Mouse (Mus musculus) adrenal gland, postnatal 36 days (tissue): ENCODE results near the gene Rpp38. TPM values are rescaled to one million over a fixed set of nuclear protein-coding genes. Genes with fewer than 3 reads are reported as not detected.

Experiments
- DNase-seq, 2 experiments: peaks; one replicate each; pipeline ENCODE4 v3.0.0; 2021; ENCODE audit warnings: mixed read lengths in 1 of 2
- total RNA-seq, 2 experiments: library from RNA; stranded (reverse); gene quantifications; 2 replicates each; pipeline ENCODE4 v1.2.3; 2021

Gene Rpp38
- total RNA-seq, 2 experiments from 2014 or later, result 13.3 to 16.9 TPM

GRCm38 (mm10) chr2:3286243-3286642 is 46.2 kb downstream of the Rpp38 start:
- DNase-seq, result no peak

DNA sequence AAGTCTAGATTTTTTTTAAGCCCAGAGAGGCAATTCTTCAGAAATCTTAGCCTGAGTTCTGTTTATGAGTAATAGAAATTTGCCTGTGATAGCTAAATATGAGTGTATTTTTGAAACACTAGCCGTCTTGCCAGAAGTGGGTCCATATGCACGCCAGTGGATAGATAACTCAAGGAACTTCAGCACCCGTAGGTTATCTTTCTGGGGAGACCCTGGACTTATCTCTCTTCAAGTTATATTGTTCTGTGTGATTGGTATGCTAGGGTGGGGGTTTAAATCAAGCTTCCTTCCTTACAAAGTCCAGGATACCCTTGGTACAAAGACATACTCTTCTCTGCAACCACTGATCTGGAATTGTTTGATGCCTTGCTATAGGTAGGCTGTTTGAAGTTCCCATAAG is 46.7 kb downstream of the Rpp38 start:
- DNase-seq, result no peak

DNA sequence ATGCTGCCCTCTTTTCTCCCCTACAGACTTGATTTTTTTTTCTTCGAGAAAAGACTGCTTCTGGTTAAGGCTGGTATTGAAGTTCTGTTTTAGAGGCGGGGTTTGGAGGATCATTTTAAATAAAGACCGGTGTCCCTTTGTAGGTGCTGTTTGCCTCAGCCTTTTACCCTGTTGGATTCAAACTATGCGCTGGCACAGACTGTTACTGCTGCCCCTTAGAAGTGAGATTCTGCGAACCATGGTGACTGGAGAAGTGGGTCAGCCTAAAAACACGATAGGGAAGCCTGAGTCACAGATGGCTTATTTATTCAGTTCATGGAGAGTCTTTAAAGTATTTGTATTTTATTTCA is 47.3 kb downstream of the Rpp38 start:
- DNase-seq, result peak; percentile 19 to 33

DNA sequence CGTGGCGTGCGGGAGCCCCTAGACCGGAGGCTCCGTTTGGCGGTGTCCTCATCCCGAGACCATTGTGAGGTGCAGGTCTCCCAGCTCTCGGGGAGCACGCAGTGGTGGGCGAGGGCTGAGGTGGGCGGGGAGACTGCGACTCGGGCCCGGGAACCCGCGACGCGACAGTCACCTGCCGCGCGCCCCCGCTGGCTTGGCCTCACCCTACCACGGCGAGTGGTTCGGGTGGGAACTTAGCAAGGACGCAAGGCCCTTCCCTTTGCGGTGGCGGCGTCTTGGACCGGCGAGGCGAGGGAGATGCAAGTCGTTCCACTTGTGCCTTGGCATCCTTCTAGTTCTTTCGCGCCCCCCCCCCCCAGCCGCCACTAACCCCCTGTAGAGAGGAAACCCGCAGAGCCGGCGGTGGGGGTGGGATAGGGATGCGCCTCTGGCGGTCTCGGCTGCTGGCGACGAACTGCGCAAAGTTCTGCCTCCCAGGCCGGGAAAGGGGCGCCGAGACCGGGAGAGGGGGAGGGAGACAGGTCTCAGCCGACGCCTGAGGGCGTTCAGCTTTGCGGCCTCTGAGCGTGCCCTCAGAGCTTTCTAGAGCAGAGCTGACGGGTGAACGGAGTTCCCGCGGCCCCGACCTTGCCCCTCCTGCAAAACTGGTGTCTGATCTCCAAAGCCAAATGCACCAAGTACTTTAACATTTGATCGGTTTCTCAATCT is 47.8 kb downstream of the Rpp38 start:
- peak; percentile 61 to 68 for DNase-seq

DNA sequence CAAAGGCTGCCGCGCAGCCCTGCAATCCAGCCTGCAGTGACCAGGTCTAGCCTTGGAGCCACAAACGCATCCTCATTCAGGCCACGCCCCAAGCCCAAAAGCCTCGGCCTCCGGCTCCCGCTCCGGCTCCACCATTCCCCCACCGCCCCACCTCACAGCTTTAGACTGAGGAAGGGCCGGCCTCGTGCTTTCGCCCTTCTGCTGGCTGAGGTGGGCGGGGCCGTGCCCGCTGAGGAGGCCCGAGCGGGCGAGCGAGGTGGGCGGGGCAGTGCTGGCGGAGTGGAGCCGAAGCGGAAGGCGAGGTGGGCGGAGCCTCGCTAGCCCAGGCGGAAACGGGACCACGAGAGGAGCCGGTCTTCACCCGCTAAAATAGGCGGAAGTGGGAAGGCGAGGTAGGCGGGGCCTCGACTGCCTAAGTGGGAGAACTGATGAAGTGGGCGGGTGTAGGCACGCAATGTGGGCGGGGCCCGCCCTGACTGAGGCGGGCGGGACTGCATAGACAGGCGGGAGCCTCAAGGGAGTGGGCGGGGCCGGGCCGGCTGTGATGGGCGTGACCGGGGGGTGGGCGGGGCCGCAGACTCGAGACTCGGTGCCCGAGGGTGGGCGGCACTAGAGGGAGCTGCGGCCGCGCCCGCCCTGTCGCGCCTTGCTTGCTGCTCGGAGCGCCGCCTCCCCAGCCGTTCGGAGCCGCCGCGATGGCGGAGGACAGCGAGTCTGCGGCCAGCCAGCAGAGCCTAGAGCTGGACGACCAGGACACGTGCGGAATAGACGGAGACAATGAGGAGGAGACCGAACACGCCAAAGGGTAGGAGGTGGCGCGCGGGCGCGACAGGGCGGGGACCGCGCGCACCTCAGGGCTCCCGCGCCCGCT is 48.6 kb downstream of the Rpp38 start, which contains the start of gene Nmt2:
Gene Nmt2 (plus strand): TSS at position 611 of the 871 bp plus-strand sequence.
- DNase-seq, result peak; percentile 100

DNA sequence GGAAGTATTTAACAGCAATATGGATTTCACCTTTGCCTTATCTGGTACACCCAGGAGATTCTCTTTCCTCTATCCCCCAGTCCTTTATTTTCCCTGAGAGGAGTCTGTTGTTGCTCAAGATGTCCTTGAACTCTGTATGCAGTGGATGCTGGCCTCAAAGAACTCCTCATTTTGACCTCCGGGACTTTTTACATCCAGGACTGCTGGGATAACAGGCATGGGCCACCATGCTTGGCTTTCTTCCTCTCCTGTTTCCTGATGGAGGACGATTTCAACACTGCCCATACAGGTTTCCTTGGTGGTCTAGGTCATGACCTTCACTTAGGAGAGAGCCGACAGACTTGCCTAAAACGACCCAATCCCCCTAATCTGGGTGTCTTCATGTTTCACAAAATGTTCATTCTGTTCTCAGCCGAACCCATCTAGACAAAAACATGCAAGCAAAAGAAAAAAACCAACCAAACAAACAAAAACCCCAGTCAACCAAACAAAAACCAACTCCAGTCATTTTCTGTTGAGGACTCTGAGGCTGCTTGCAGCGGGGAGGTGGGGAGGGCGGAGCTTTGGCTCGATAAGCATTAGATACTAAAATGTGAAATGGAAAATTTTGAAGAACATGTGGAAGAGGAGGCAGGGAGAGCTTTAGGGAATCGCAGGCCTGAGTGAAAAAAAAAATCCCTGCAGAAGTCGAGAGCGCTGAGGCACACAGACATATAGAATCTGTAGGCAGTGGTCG is 49.4 kb downstream of the Rpp38 start:
- peak; percentile 67 to 79 for DNase-seq

DNA sequence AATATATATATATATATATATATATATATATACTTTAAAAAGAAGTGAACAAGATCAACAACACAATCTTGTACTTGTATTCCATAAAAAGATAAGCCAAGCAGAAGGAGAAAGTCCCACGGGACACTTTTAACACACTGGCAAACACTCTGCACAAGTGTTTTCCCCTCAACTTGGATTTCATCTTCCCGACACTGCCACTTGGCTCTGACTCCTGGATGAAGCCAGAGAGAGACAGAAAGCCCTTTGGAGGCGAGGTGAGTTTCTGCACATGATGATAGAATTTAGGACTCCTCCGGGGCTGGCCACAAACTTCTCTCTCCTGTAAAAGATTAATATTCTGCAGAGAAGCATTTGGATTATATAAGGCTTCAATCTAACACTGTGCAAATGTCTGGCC is 51.1 kb downstream of the Rpp38 start:
- DNase-seq, result no peak

Other genes with a start within 250 kb of the Rpp38 start
- 10 to 100 TPM; 27.7 to 29.7 TPM for gene Fam171a1, start 218.4 kb downstream of the Rpp38 start, total RNA-seq
- 10 to 100 TPM; 42.4 to 80.1 TPM for gene Nmt2, start 48.4 kb downstream of the Rpp38 start, total RNA-seq
- not detected for gene Acbd7, start 3.5 kb upstream of the Rpp38 start, total RNA-seq
- under 1 TPM in 1 of 2 experiments, not detected in 1; 0.30 TPM for gene Olah, start 64.6 kb upstream of the Rpp38 start, total RNA-seq
- under 1 TPM in 1 of 2 experiments, not detected in 1; 0.56 TPM for gene Meig1, start 90.0 kb upstream of the Rpp38 start, total RNA-seq
- 1 to 10 TPM; 7.0 to 9.1 TPM for gene Dclre1c, start 91.5 kb upstream of the Rpp38 start, total RNA-seq
- 1 to 10 TPM; 1.8 to 2.5 TPM for gene Suv39h2, start 142.4 kb upstream of the Rpp38 start, total RNA-seq
- 1 to 10 TPM; 2.3 to 2.8 TPM for gene Gm45902, start 180.1 kb upstream of the Rpp38 start, total RNA-seq
- gene Hspa14, start 180.2 kb upstream of the Rpp38 start, total RNA-seq, result 10 to 100 TPM; 35.4 to 43.6 TPM
- 1 to 10 TPM; 3.4 to 4.3 TPM for gene Cdnf, start 180.4 kb upstream of the Rpp38 start, total RNA-seq
- 10 to 100 TPM; 11.0 to 14.2 TPM for gene Fam107b, start 237.8 kb upstream of the Rpp38 start, total RNA-seq